Mouse (Mus musculus) lung, embryonic 14.5 days (tissue): ENCODE results near the gene Cfd. TPM values are rescaled to one million over a fixed set of nuclear protein-coding genes. Genes with fewer than 3 reads are reported as not detected.
"Not testable (repeated sequence)": the region's sequence is repeated elsewhere in the genome, so short reads cannot be mapped to it uniquely, and the experiment has no call there.

ENCODE experiments used
- ATAC-seq: fragments of 200-750 bp; cut with Nextera tagmentation; 2 replicates; pipeline ENCODE4 v1.8.0; 2017; ENCODE audit warnings: mild to moderate bottlenecking, moderate TSS enrichment, moderate library complexity; ENCODE audit not compliant: insufficient read depth
- DNase-seq: peaks from one replicate; pipeline ENCODE4 v3.0.0-alpha.2; 2015
- H3K27ac ChIP-seq: fragments of 300-500 bp; sonication (generic); 2 replicates; pipeline ENCODE4 v1.5.1; 2014; ENCODE audit warnings: low read depth, mild to moderate bottlenecking, moderate library complexity
- H3K27me3 ChIP-seq: fragments of 300-500 bp; sonication (generic); 2 replicates; pipeline ENCODE4 v1.6.1; 2014; ENCODE audit warnings: low read length, control low read depth; ENCODE audit not compliant: insufficient read depth
- H3K36me3 ChIP-seq: fragments of 300-500 bp; sonication (generic); 2 replicates; pipeline ENCODE4 v1.6.1; 2014; ENCODE audit warnings: control low read depth; ENCODE audit not compliant: insufficient read depth
- H3K4me1 ChIP-seq: fragments of 300-500 bp; sonication (generic); 2 replicates; pipeline ENCODE4 v1.6.1; 2014; ENCODE audit warnings: antibody characterized with exemption, control low read depth; ENCODE audit not compliant: insufficient read depth
- H3K4me2 ChIP-seq: fragments of 300-500 bp; sonication (generic); 2 replicates; pipeline ENCODE4 v1.6.1; 2014; ENCODE audit warnings: mild to moderate bottlenecking
- H3K4me3 ChIP-seq: fragments of 300-500 bp; sonication (generic); 2 replicates; pipeline ENCODE4 v1.5.1; 2014; ENCODE audit warnings: low read depth, low read length
- H3K9ac ChIP-seq: fragments of 300-500 bp; sonication (generic); 2 replicates; pipeline ENCODE4 v1.6.1; 2014
- H3K9me3 ChIP-seq: fragments of 300-500 bp; sonication (generic); 2 replicates; pipeline ENCODE4 v1.6.1; 2016; ENCODE audit warnings: low read depth, low read length, control low read depth
- CTCF ChIP-seq: IDR thresholded peaks from 2 replicates; pipeline ENCODE4 v1.5.1; 2016; ENCODE audit warnings: antibody characterized with exemption, low read depth
- WGBS: fragments of 180-500 bp; shearing (Covaris S2); extraction: QIAGEN DNeasy Blood & Tissue Kit; methylation state at CpG from one replicate; pipeline ENCODE4 v1.1.7; 2014; 5-methylcytosine and 5-hydroxymethylcytosine counted together
- polyA plus RNA-seq: library from polyadenylated mRNA; unstranded; fragments of >200 nt; fragmentation: Nextera tagmentation; extraction: Ambion mirVana; gene quantifications from 2 replicates; pipeline ENCODE4 v1.2.1, GENCODE M21; 2014

Cfd gene
- polyA plus RNA-seq, 1 experiment from 2014 or later = not detected

DNA sequence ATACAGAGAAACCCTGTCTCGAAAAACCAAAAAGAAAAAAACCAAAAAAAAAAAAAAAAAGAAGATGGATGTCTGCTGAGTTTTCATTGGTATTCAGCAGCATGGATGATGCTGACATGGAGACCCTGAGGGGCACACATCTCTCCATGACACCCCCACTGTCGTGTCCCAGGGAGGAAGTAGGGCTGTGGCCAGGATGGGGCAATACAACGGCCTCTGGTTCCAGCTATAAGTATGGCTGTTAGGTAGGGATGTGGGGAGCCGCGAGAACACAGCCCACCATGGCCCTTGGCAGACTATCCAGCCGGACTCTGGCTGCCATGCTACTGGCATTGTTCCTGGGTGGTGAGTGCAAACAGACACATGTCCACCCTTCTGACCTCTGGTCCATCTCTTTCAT lies 4.6 kb upstream of the Cfd start, which contains the start of gene Elane:
Elane (plus strand) TSS at position 194 of the 400 bp plus-strand sequence.
- no peak for TF ChIP-seq CTCF
- 80% methylated on average over 6 of the region's 6 CpGs for WGBS
- Histone ChIP-seq H3K4me2 (no peak within 1 kb of the TSS), H3K27me3 (0 out of 2 replicates have a peak, but pooled peaks cover 7% of the 10 kb centered on the region), H3K36me3 (no peaks in the 10 kb centered on the region), H3K9ac (no peak within 1 kb of the TSS), H3K9me3 (no peaks in the 10 kb centered on the region), H3K27ac (no peak within 1 kb of the TSS), H3K4me1 (peaks cover 8% of the 10 kb centered on the region; the same call in 1 of the 2 replicates), H3K4me3 (no peak within 1 kb of the TSS)
- DNase-seq (no peak), ATAC-seq (no peak)

DNA sequence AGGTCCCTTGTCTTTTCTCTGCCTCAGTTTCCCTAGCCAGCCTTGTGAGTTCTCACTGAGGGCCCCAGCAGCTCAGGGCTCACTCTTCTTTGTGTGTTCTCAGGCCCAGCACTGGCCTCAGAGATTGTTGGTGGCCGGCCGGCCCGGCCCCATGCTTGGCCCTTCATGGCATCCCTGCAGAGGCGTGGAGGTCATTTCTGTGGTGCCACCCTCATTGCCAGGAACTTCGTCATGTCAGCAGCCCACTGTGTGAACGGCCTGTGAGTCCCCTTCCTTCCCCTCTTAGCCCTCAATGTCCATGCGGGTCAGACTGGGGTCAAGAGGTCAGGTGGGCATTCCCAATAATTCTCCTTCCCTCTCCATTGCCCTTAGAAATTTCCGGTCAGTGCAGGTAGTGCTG lies 4.0 kb upstream of the Cfd start:
- no peak overlapping the region for H3K4me2 ChIP-seq
- no peak overlapping the region for H3K27ac ChIP-seq
- H3K36me3 ChIP-seq = no peaks in the 10 kb centered on the region
- DNase-seq (no peak), ATAC-seq (no peak)
- TF ChIP-seq CTCF = no peak
- 76% methylated on average over 8 of the region's 8 CpGs for WGBS
- H3K27me3 ChIP-seq = 0 out of 2 replicates have a peak, but pooled peaks cover 7% of the 10 kb centered on the region
- H3K9ac ChIP-seq = no peak overlapping the region
- H3K4me3 ChIP-seq = no peak overlapping the region
- peaks cover 8% of the 10 kb centered on the region; the same call in 1 of the 2 replicates for H3K4me1 ChIP-seq
- no peaks in the 10 kb centered on the region for H3K9me3 ChIP-seq

DNA sequence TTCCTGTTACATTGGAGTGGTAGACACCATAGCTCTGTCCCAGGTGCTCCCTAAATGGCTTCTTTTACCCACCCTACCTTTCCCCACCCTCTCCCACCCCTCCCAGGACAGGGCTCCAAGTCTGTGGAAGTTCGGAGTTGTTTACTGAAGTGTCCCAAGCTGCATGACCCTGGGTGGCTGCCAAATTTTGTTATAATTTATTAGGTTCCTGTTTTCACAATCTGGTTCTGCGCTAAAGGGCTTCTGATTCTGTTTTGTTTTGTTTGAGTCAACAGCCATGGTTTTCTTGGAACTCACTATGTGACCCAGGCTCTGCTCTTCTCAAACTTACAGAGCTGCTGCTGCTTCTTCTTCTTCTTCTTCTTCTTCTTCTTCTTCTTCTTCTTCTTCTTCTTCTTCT lies 1.3 kb upstream of the Cfd start:
- peak; percentile 63 for DNase-seq
- 36% methylated on average over 2 of the region's 2 CpGs for WGBS
- Histone ChIP-seq H3K36me3 (0 out of 2 replicates have a peak, but pooled peaks cover 1% of the 10 kb centered on the region), H3K27ac (no peak overlapping the region), H3K4me2 (no peak overlapping the region), H3K4me1 (no peaks in the 10 kb centered on the region), H3K27me3 (no peaks in the 10 kb centered on the region), H3K9me3 (no peaks in the 10 kb centered on the region), H3K9ac (no peak overlapping the region), H3K4me3 (no peak overlapping the region)
- TF ChIP-seq CTCF = no peak
- no peak for ATAC-seq

DNA sequence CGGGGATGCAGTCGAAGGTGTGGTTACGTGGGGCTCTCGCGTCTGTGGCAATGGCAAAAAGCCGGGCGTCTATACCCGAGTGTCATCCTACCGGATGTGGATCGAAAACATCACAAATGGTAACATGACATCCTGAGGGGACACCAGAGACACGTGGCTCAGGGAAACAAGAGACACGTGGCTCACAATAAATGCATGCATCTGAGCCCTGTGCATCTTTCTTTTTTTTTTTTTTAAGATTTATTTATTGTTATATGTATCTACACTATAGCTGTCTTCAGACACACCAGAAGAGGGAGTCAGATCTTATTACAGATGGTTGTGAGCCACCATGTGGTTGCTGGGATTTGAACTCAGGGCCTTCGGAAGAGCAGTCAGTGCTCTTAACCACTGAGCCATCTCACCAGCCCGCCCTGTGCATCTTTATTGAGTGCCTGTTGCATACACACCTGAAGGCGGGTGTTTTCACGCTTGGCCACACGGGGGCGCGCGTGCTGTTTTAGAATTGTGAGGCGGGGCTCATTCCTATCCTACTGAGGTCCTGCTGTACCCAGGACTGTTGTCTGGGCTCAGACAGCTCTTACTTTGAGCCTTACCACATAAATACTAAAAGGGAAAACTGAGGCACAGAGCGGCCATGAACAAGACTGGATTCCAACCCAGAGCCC lies 1.9 kb downstream of the Cfd start:
- not testable (repeated sequence) for H3K9me3 ChIP-seq, H3K4me3 ChIP-seq, H3K27me3 ChIP-seq, H3K4me2 ChIP-seq, H3K27ac ChIP-seq, H3K4me1 ChIP-seq, H3K9ac ChIP-seq
- H3K36me3 ChIP-seq = peaks cover 28% of the 10 kb centered on the region
- peak; percentile 86 for TF ChIP-seq CTCF
- WGBS = 42% methylated on average over 22 of the region's 22 CpGs
- ATAC-seq = peak; percentile 38; the same call in 1 of the 2 replicates
- peak; percentile 90 for DNase-seq

DNA sequence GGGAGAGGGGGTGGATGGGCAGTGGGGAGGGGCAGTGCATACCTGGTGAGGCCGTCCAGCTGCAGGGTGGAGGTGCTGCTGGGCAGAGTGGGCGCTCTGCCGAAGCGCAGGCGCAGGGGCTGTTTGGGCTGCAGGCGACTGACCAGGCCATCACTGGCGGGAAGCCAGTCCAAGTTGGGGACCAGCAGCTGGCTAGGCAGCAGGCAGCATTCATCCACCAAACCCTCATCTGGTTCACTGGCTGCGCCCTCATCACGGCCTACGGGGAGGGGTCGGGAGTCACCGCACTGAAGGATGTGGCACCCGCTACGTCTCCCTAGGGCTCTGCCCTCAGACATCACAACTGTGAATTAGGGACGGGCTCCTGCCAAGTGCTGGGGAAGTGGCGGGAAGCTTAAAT lies 5.7 kb downstream of the Cfd start:
- Histone ChIP-seq H3K27me3 (no peaks in the 10 kb centered on the region), H3K4me3 (no peak overlapping the region), H3K36me3 (peaks cover 56% of the 10 kb centered on the region), H3K27ac (no peak overlapping the region), H3K4me2 (no peak overlapping the region), H3K4me1 (no peaks in the 10 kb centered on the region), H3K9me3 (no peaks in the 10 kb centered on the region), H3K9ac (no peak overlapping the region)
- ATAC-seq = no peak
- no peak for DNase-seq
- 80% methylated on average over 16 of the region's 16 CpGs for WGBS
- no peak for TF ChIP-seq CTCF

DNA sequence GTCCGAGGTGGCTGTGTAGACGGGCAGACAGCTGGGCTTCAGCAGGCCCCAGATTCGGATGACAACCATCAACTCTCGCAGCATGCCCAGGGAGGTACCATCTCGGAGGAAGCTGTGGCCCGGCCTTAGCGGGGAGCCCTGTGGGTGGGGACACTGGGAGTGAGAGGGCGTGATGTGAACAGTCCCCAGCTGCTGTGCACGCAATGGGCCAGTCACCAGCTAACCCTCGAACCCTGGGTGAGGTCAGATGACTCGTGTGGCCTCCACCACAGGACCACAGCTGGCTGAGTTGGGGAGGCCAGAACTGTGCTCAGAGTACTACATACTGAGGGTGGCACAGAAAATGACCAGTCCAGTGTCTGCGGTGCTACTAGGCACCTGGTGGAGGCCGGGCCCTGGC lies 6.2 kb downstream of the Cfd start:
- Histone ChIP-seq H3K4me3 (no peak overlapping the region), H3K36me3 (peaks cover 56% of the 10 kb centered on the region), H3K27me3 (no peaks in the 10 kb centered on the region), H3K9ac (no peak overlapping the region), H3K27ac (no peak overlapping the region), H3K4me1 (no peaks in the 10 kb centered on the region), H3K9me3 (no peaks in the 10 kb centered on the region), H3K4me2 (no peak overlapping the region)
- DNase-seq = no peak
- TF ChIP-seq CTCF = no peak
- 75% methylated on average over 13 of the region's 13 CpGs for WGBS
- no peak for ATAC-seq

DNA sequence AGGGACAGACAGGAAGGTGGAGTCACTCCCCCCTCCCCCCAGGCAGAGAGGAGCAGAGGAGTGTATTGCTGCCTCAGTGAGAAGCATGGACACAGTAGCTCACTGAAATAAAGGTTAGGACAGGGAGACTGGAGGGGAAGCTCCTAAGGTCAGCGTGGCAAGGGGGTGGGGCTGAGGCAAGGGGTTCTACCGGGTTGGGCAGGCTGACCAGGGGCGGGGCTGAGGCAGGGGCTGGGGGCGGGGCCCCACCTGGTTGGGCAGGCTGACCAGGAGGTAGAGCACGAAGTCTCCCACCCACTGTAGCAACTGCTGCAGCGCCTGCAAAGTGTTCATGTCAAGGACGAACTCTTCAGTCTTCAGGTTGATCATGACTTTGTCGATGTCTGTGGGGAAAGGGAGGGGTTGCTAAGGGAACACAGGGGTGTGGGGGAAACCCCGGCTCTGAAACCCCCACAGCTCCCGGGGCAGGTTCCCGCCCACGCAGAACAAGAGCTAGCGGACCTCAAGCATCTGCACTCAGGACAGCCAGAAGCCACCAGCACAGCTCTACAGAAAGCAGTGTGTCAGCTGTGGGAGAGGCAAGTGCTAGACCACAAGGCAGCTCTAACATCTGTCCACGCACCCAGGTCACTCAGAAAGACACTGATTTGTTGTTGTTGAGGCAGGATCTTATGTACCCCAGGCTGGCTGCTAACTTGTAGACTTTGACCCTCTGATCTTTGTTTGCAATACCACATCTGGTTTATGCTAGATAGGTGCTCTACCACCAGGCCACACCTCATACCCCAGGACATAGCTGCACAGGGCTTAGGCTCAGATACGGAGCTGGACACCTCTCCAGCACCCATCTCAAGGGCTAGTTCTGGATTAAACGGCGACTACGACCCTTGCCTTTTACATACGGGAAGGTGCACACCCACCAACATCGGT lies 6.9 kb downstream of the Cfd start:
- Histone ChIP-seq H3K9me3 (no peaks in the 10 kb centered on the region), H3K27me3 (no peaks in the 10 kb centered on the region), H3K4me2 (no peak overlapping the region), H3K9ac (no peak overlapping the region), H3K4me3 (no peak overlapping the region), H3K36me3 (peaks cover 62% of the 10 kb centered on the region), H3K4me1 (no peaks in the 10 kb centered on the region), H3K27ac (no peak overlapping the region)
- ATAC-seq (no peak), DNase-seq (no peak)
- TF ChIP-seq CTCF = no peak
- 54% methylated on average over 20 of the region's 20 CpGs for WGBS
